Mouse (Mus musculus) embryonic facial prominence, embryonic 11.5 days (tissue): ENCODE measurements at regions not wholly inside any gene's neighbourhood (a gene's known extent, or its start where the extent isn't known, plus 50 kb on each side); places are given as distances from the start of the nearest gene placed in this dataset.

Source experiments
- ATAC-seq: fragments of 200-750 bp; cut with Nextera tagmentation; replicated peaks from 2 replicates; pipeline ENCODE4 v1.8.0; 2017; ENCODE audit warnings: low read depth; ENCODE audit not compliant: insufficient number of reproducible peaks, low FRiP score, low TSS enrichment
- DNase-seq: peaks from one replicate; pipeline ENCODE4 v3.0.0-alpha.2; 2015; ENCODE audit warnings: low spot score
- H3K27ac ChIP-seq: fragments of 300-500 bp; sonication (generic); replicated peaks from 2 replicates; pipeline ENCODE4 v1.5.1; 2014; ENCODE audit warnings: mild to moderate bottlenecking, low read depth, low read length, control low read depth
- H3K27me3 ChIP-seq: fragments of 300-500 bp; sonication (generic); 2 replicates; pipeline ENCODE4 v1.6.1; 2014; ENCODE audit warnings: mild to moderate bottlenecking, low read length, moderate library complexity, mixed read lengths; ENCODE audit not compliant: control insufficient read depth, insufficient read depth
- H3K36me3 ChIP-seq: fragments of 300-500 bp; sonication (generic); replicated peaks from 2 replicates; pipeline ENCODE4 v1.6.1; 2014; ENCODE audit warnings: low read depth, mild to moderate bottlenecking, low read length, moderate library complexity, mixed read lengths; ENCODE audit not compliant: control insufficient read depth, insufficient read depth
- H3K4me1 ChIP-seq: fragments of 300-500 bp; sonication (generic); 2 replicates; pipeline ENCODE4 v1.6.1; 2014; ENCODE audit warnings: low read length, mixed read lengths; ENCODE audit not compliant: control insufficient read depth, insufficient read depth
- H3K4me2 ChIP-seq: fragments of 300-500 bp; sonication (generic); 2 replicates; pipeline ENCODE4 v1.6.1; 2014; ENCODE audit warnings: low read depth, mild to moderate bottlenecking, control low read depth, low read length, moderate library complexity
- H3K4me3 ChIP-seq: fragments of 300-500 bp; sonication (generic); 2 replicates; pipeline ENCODE4 v1.5.1; 2014; ENCODE audit warnings: low read depth, low read length, control low read depth
- H3K9ac ChIP-seq: fragments of 300-500 bp; sonication (generic); replicated peaks from 2 replicates; pipeline ENCODE4 v1.6.1; 2014; ENCODE audit warnings: mild to moderate bottlenecking, control low read depth, low read length
- H3K9me3 ChIP-seq: fragments of 300-500 bp; sonication (generic); replicated peaks from 2 replicates; pipeline ENCODE4 v1.6.1; 2016; ENCODE audit warnings: mild to moderate bottlenecking, low read length, inconsistent platforms, mixed read lengths; ENCODE audit not compliant: control insufficient read depth
- WGBS: fragments of 180-500 bp; shearing (Covaris S2); extraction: QIAGEN DNeasy Blood & Tissue Kit; methylation state at CpG from one replicate; pipeline ENCODE4 v1.1.7; 2014; 5-methylcytosine and 5-hydroxymethylcytosine counted together

DNA sequence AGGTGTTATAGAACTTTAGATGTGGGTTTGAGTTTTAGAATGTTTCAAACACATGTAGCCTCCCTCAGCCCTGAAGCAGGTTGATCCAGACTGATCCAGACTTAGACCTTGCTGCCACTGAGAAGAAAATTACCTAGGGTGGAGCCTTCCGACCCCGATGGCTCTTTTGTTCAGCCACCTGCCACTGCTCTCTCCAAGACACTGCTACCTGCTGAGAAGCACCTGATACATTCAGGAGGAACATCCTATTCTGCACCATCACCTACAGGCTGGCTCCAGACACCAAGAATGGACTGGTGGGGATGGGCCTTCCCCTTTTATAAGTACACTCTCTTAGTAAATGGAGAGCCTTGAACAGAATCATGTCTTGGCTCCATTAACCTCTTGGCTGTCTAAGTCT, 785.5 kb upstream of the Mms22l start:
- H3K4me3 ChIP-seq = no peak overlapping the region
- WGBS = 81% methylated on average over 2 of the region's 2 CpGs
- H3K27me3 ChIP-seq = no peaks in the 10 kb centered on the region
- H3K27ac ChIP-seq = no peak overlapping the region
- H3K9me3 ChIP-seq = no peaks in the 10 kb centered on the region
- H3K4me1 ChIP-seq = no peaks in the 10 kb centered on the region
- no peaks in the 10 kb centered on the region for H3K36me3 ChIP-seq
- DNase-seq = no peak
- H3K9ac ChIP-seq = no peak overlapping the region
- no peak overlapping the region for H3K4me2 ChIP-seq
- no peak for ATAC-seq

DNA sequence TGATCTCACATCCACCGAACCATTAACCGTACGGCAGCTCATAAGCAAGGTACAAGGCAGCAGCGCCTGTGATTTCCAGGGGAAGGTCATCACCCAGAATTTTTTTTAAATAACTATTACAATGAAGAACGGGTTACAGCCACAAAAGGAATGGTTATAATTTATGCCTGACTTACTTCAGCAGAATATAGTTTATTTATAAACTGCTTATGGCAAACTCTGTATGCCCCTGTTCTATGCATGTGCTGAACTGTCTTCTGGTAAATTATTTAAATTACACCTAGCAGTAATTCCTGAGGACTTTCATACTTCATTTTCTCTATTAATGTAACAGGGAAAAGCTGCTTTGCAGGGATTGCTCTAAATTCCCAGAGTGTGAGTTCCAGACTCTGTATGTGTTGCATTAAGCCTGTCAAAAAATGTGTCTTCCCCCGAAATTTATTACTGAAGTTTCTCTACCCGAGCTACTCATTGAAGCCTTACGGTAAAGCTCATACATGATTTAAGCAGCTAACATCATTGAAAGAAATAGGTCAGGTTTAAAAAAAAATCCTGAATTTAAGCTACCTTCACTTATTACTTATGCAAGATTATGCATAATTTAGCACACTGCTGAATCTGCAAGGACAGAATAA, 782.4 kb upstream of the Mms22l start:
- no peak for ATAC-seq

DNA sequence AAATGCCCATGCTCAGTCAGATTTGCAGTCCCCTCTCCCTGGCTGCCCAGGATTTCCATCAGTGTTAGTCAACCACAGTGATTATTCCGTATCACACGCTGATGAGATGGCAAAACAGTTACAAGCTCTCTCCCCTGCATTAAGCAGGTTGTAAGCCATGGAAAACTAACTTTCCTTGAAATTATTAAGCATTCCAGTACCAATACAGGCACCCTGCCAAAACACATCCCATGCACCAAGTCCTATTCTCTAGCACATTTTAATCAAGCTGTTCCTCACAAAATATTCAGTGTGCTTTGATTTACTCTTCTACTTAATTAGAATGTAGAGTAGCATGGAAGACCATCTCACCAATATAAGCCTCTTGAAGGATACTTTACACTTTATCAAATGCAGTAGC, 768.4 kb upstream of the Mms22l start:
- no peaks in the 10 kb centered on the region for H3K9me3 ChIP-seq
- no peaks in the 10 kb centered on the region for H3K4me1 ChIP-seq
- H3K27me3 ChIP-seq = no peaks in the 10 kb centered on the region
- no peaks in the 10 kb centered on the region for H3K36me3 ChIP-seq
- no peak overlapping the region for H3K4me2 ChIP-seq
- no peak overlapping the region for H3K4me3 ChIP-seq
- no peak overlapping the region for H3K27ac ChIP-seq
- H3K9ac ChIP-seq = no peak overlapping the region
- ATAC-seq (no peak), DNase-seq (no peak)
- 74% methylated on average over 2 of the region's 2 CpGs for WGBS

More for the DNA sequence above, 782.4 kb upstream of the Mms22l start:
- Histone ChIP-seq H3K27ac (no peak overlapping the region), H3K9me3 (no peaks in the 10 kb centered on the region), H3K27me3 (no peaks in the 10 kb centered on the region), H3K4me1 (no peaks in the 10 kb centered on the region), H3K4me3 (no peak overlapping the region), H3K36me3 (no peaks in the 10 kb centered on the region), H3K9ac (no peak overlapping the region), H3K4me2 (no peak overlapping the region)
- DNase-seq = no peak
- 78% methylated on average over 8 of the region's 8 CpGs for WGBS

DNA sequence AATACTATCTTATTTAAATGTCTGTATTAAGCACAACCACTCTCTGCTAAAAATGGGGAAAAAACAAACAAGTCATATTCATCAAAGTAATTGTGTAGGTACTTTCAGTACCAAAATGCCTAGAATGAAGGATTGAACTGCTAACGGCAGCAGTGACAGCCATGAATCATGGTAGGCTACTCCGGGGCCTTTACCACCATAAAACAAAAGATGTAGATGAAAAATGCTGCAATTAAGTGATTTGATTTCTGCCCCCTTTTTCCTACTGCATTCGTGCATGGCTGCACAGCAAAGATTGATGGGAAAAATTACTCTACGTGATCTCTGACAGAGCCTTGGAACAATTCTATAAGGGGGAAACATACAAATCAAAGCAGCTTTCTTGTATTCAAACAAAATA, 763.8 kb upstream of the Mms22l start:
- H3K36me3 ChIP-seq = no peaks in the 10 kb centered on the region
- DNase-seq (no peak), ATAC-seq (no peak)
- no peak overlapping the region for H3K4me3 ChIP-seq
- no peaks in the 10 kb centered on the region for H3K27me3 ChIP-seq
- H3K9me3 ChIP-seq = no peaks in the 10 kb centered on the region
- no peak overlapping the region for H3K9ac ChIP-seq
- no peaks in the 10 kb centered on the region for H3K4me1 ChIP-seq
- no peak overlapping the region for H3K4me2 ChIP-seq
- WGBS = 78% methylated on average over 4 of the region's 4 CpGs
- no peak overlapping the region for H3K27ac ChIP-seq

DNA sequence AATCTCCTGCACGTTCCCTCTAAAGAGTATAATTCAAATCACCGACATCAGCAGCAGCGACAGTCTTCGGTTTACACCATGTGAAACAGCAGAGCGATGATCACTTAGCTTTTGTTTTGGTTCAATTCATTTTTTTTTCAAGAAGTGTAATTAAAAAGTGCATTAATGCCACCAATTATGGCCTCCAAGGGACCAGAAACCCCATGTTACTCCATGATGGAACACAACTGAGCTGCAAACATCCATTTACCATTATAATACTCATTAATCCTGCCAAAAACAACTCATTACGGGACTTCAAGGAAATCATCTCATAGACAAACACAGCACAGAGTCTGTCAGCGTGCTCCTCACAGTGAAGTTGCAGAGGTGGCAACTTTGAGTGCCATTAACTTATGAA, 752.2 kb upstream of the Mms22l start:
- Histone ChIP-seq H3K9ac (no peak overlapping the region), H3K9me3 (no peaks in the 10 kb centered on the region), H3K4me3 (no peak overlapping the region), H3K27me3 (no peaks in the 10 kb centered on the region), H3K36me3 (no peaks in the 10 kb centered on the region), H3K4me2 (no peak overlapping the region), H3K4me1 (no peaks in the 10 kb centered on the region), H3K27ac (no peak overlapping the region)
- WGBS = 85% methylated on average over 7 of the region's 7 CpGs
- DNase-seq (no peak), ATAC-seq (no peak)

DNA sequence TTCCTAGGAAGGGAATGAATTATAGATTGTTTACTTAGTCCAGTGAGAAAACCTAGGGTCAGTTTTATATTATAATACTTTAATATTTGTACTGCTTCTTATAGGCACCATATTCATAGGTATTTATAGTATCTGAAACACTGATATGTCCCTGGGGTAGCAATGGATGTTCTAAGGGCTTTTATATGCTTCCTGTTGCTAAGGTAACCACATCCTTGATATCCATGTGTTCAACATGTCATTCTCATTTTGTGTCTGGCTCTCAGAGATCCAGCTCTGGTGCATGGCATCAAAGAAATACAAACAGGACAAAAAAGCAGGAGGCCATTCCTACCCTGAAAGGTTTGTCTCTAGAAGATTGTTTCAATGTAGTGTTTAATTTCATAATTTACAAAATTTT, 738.2 kb upstream of the Mms22l start:
- Histone ChIP-seq H3K27me3 (no peaks in the 10 kb centered on the region), H3K9ac (no peak overlapping the region), H3K4me2 (no peak overlapping the region), H3K36me3 (no peaks in the 10 kb centered on the region), H3K27ac (no peak overlapping the region), H3K4me3 (no peak overlapping the region), H3K4me1 (no peaks in the 10 kb centered on the region), H3K9me3 (no peaks in the 10 kb centered on the region)
- no peak for ATAC-seq
- DNase-seq = no peak

DNA sequence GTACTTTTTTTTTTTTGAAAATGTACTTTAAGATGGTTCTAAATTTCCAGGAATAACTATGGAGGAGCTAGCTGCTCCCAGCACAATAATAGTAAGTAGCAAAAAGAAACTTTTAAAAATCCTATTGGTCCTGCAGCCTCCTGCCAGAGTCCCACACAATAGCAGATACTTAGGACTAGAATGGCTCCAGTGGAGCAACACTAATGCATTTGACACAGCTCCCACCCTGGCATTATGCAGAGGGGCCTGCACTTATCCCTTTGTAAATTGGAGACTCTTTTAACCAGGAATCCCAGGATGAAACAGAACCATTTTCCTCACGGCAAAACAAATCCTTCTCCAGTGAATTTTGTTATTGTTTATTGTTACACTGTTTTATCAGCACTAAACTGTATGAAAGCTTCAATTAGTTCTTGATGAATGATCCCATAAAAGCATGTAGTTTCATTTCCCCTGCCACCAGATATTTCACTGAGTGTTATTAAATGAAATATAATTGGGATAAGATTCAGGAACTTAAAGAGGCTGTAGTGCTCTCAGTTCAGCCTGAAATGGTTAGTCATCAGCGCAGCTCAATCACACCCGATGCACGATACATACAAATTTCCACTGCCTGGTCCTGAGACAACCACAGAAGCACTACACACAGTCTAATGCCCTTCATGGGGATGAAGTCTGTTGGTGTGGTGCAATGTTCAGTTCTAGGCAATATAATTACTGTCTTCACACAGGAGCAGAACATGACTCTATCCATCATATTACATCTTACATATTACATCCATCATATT, 708.6 kb upstream of the Mms22l start:
- WGBS = 54% methylated on average over 4 of the region's 4 CpGs
- Histone ChIP-seq H3K9me3 (no peaks in the 10 kb centered on the region), H3K4me2 (no peak overlapping the region), H3K9ac (no peak overlapping the region), H3K4me1 (no peaks in the 10 kb centered on the region), H3K27me3 (no peaks in the 10 kb centered on the region), H3K36me3 (no peaks in the 10 kb centered on the region), H3K4me3 (no peak overlapping the region), H3K27ac (no peak overlapping the region)
- peak; percentile 83; the same call in 1 of the 2 replicates for ATAC-seq
- peak; percentile 29 for DNase-seq

DNA sequence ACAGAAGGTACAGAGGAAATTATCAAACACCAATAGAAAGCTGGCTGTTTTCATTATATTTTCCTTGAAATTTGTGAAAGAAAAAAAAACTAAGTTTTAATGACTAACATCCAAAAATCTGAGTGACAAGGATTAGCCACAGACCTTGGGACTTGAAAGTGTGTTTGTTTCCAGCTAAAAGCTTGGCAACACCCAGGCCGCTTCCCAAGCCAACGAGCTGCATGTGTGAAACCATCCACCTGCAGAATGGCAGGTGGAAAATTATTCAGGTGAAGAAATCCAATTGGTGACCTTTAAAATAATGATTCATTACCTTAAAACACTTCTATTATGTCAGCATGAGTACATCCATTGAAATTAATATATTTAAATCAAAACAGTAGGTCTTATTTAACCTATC, 672.7 kb upstream of the Mms22l start:
- DNase-seq = no peak
- no peak for ATAC-seq
- Histone ChIP-seq H3K9ac (no peak overlapping the region), H3K4me2 (no peak overlapping the region), H3K9me3 (no peaks in the 10 kb centered on the region), H3K4me3 (no peak overlapping the region), H3K4me1 (no peaks in the 10 kb centered on the region), H3K27me3 (no peaks in the 10 kb centered on the region), H3K36me3 (no peaks in the 10 kb centered on the region), H3K27ac (no peak overlapping the region)
- 77% methylated on average over 2 of the region's 2 CpGs for WGBS
